Mouse (Mus musculus): ENCODE measurements at regions not wholly inside any gene's neighbourhood (a gene's known extent, or its start where the extent isn't known, plus 50 kb on each side); places are given as distances from the start of the nearest gene placed in this dataset.

- peak; percentile 23 for DNase-seq (ENCODE audit: low read depth, low spot score)
These were observed 158.1 kb downstream of the Gm6377 start for GRCm38 (mm10) chrX:109354633-109355032.

- DNase-seq (ENCODE audit: low read depth, low spot score) = peak; percentile 7
These were observed 196.4 kb downstream of the Gm6377 start for GRCm38 (mm10) chrX:109392908-109393307.

- DNase-seq (ENCODE audit: low read depth, low spot score) = no peak
These were observed 246.4 kb downstream of the Gm6377 start for GRCm38 (mm10) chrX:109442932-109443331.
